Mouse (Mus musculus): Measurements from ENCODE around the gene Fcgr2b.
"Not testable (repeated sequence)": the region's sequence is repeated elsewhere in the genome, so short reads cannot be mapped to it uniquely, and the experiment has no call there.

Fcgr2b gene

GRCm38 (mm10) chr1:170975751-170976161 is 591 bp downstream of the Fcgr2b start:
- no peak for DNase-seq (ENCODE audit: low spot score)

GRCm38 (mm10) chr1:170975350-170975749 is 997 bp downstream of the Fcgr2b start:
- DNase-seq (ENCODE audit: low spot score) = not testable (repeated sequence)

DNA sequence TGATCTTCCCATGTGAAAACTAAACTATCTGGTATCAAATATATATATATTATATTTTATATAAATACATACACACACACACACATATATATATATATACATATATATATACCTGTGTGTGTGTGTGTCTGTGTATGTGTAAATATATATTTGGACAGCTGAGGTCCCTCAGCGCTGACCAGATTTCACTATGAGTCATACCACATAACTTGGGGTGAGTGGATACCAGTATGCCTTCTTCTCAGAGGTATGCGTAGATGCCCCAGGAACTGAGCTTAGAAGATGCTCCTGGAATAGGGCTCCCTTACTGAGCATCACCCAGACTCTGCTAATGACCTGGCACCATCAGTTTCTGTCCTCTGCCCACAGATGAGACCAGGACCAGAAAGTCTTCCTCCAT is 1.6 kb downstream of the Fcgr2b start:
- no peak for DNase-seq (ENCODE audit: low spot score)

GRCm38 (mm10) chr1:170974171-170974570 is 2.2 kb downstream of the Fcgr2b start:
- peak; percentile 40 for DNase-seq (ENCODE audit: low spot score)

DNA sequence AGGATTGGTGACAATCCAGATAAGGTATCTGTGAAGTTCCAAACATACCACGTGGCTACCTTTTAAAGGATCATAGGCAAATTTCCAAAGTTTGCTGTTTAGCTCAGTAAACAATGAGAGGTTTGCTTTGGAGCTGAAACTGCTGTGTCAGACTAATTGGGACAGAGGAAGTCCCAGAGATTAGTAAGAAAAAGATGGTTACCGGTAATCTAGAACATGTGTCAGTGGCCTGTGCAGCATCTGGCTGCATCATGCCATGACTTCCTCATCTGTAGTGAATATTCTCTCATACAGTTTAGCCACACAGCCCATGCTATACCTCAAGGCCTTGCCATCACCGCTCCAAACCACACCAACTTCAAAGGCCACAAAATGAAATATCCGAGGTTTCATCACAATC is 3.4 kb downstream of the Fcgr2b start:
- no peak for DNase-seq (ENCODE audit: low spot score)

GRCm38 (mm10) chr1:170972494-170972893 is 3.9 kb downstream of the Fcgr2b start:
- no peak for DNase-seq (ENCODE audit: low spot score)

- no peak for DNase-seq (ENCODE audit: low spot score)
Measured at GRCm38 (mm10) chr1:170968576-170968975, 7.8 kb downstream of the Fcgr2b start.

DNA sequence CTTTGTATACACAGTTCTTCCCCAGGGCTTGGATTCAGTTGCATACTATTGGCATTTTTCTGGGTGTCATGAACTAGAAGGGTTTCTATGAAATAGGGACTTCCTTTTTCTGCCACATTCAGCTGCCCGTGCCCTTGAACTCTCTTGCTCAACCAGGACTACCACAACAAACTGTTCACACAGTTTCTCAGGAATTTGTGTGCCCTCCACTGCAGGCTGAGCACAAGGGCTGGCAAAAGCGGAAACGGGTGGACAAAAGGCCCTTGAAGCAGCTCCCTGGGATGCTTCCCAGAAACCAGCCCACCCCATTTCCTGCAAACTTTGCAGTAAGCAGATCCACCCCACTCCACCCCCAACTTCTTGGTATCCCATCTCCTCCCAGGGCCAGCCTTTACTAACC is 8.8 kb downstream of the Fcgr2b start:
- no peak for DNase-seq (ENCODE audit: low spot score)

- peak; percentile 21 for DNase-seq (ENCODE audit: low spot score)
Measured at GRCm38 (mm10) chr1:170963087-170963486, 13.3 kb downstream of the Fcgr2b start.

- no peak for DNase-seq (ENCODE audit: low spot score)
Measured at GRCm38 (mm10) chr1:170962301-170962700, 14.0 kb downstream of the Fcgr2b start.

DNA sequence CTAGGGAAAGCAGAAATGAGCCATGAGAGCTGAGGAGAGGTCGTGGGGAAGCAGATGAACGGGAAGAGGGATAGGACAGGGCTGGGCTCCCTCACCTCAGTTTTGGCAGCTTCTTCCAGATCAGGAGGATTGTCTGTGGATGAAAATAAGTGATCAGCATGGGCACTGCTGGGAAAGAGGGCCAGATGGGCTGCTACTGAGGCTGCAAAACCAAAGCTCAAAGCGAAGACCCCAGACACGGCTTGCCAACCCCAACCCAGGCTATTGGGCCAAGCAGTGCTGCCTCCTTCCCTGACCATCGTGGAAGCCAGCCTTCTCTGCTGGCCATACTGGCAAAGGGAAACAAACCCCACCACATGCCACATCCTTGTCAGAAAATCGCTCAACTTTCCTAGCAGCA is 15.2 kb downstream of the Fcgr2b start:
- DNase-seq (ENCODE audit: low spot score) = no peak

- DNase-seq (ENCODE audit: low spot score) = no peak
Measured at GRCm38 (mm10) chr1:170959791-170960190, 16.6 kb downstream of the Fcgr2b start.

- no peak for DNase-seq (ENCODE audit: low spot score)
Measured at GRCm38 (mm10) chr1:170958225-170958624, 18.1 kb downstream of the Fcgr2b start.

GRCm38 (mm10) chr1:170953192-170953591 is 23.2 kb downstream of the Fcgr2b start:
- no peak for DNase-seq (ENCODE audit: low spot score)

- DNase-seq (ENCODE audit: low spot score) = no peak
Measured at GRCm38 (mm10) chr1:170950772-170951171, 25.6 kb downstream of the Fcgr2b start.

DNA sequence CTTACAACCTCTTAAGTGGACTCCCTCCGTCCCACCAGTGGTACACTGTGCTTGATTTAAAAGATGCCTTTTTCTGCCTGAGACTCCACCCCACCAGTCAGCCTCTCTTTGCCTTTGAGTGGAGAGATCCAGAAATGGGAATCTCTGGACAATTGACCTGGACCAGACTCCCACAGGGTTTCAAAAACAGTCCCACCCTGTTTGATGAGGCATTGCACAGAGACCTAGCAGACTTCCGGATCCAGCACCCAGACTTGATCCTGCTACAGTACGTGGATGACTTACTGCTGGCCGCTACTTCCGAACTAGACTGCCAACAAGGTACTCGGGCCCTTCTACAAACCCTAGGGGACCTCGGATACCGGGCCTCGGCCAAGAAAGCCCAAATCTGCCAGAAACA is 31.4 kb downstream of the Fcgr2b start:
- not testable (repeated sequence) for DNase-seq (ENCODE audit: low spot score)

DNA sequence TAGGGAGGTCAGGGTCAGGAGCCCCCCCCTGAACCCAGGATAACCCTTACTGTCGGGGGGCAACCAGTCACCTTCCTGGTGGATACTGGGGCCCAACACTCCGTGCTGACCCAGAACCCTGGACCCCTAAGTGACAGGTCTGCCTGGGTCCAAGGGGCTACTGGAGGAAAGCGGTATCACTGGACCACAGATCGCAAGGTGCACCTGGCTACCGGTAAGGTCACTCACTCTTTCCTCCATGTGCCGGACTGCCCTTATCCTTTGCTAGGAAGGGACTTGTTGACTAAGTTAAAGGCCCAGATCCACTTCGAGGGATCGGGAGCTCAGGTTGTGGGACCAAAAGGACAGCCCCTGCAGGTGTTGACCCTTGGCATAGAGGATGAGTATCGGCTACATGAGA is 32.2 kb downstream of the Fcgr2b start:
- DNase-seq (ENCODE audit: low spot score) = not testable (repeated sequence)

DNA sequence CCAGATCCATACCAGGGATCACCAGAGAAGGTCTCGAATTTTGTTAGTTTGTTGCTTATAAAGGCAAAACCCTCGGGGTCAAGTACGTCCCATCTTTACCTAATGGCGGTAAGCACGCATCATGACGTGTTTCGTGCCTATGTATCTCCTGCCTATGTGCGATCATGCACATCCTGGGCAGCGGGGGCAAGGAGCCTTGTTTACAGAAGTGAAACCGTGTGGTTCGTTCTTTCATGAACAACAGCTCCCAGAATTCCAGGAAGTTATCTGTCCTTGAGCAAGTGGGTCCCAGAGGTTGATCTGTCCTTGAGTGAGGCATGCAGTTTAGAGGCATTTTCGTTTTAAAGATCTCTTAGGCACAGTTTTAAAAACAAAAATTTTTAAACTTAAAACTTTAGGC is 37.1 kb downstream of the Fcgr2b start:
- DNase-seq (ENCODE audit: low spot score) = peak; percentile 18

DNA sequence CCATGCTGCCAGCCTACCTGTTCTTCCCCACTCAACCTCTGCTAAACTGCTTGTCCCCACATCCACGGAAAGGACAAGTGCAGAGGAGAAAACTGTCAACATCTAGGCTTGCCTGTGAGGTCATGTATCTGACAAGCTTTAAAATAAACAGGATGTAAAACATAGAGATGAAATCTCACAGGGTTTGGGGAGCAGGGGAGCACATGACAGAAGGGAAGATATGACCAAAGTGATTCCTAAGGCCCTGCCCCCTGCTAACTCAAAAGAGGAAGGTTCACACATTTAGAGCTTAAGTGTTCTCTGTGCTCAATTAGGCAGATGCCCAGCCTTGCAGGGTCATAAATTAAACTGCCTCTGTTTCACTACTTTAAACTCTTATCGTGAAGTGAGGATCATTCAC is 42.0 kb downstream of the Fcgr2b start:
- no peak for DNase-seq (ENCODE audit: low spot score)

DNA sequence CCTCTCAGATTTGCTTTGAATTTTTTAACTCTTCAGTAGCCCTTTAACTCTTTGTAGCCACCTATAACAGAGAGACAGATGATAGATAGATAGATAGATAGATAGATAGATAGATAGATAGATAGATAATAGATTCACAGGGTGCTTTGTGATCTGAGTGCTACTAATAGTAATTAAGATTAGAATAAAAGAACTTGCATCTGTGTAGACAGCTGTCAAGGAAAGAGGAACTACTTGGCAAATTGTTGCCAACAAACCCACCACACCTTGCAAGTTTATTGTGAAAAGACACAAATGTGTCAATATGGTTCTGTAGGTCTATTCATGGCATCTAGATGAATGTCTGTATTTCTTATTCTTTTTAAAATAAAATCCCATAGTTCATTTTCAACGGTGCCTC is 42.4 kb downstream of the Fcgr2b start:
- no peak for DNase-seq (ENCODE audit: low spot score)

- no peak for DNase-seq (ENCODE audit: low spot score)
Measured at GRCm38 (mm10) chr1:170933386-170933920, 42.9 kb downstream of the Fcgr2b start.

- no peak for DNase-seq (ENCODE audit: low spot score)
Measured at GRCm38 (mm10) chr1:170932043-170932442, 44.3 kb downstream of the Fcgr2b start.

- no peak for DNase-seq (ENCODE audit: low spot score)
Measured at GRCm38 (mm10) chr1:170929245-170929644, 47.1 kb downstream of the Fcgr2b start.

DNA sequence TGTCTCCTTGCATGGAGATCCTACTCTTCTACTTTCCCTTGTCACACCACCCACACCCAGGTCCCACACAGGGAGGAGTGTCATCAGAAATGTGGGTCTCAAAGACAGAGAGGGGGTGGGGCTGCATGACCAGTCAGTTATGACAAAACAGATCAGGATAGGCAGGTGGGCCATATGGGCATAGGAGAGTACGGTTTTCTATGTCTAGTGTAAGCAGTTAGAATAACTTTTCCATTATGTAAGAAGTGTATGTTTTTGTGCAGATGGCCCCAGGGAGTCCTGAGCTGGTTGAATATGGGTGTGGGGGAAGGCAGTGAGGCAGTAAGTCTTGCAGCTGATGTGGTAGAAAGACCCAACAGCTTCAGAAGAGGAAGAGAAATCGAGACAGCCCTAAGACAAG is 47.9 kb downstream of the Fcgr2b start:
- no peak for DNase-seq (ENCODE audit: low spot score)

- DNase-seq (ENCODE audit: low spot score) = no peak
Measured at GRCm38 (mm10) chr1:170927378-170927777, 49.0 kb downstream of the Fcgr2b start, which contains the start of gene Fcrla. Gene Fcrla (minus strand): TSS chr1:170927583.

Measured in ovary, postnatal 36 days (tissue).